Mouse (Mus musculus): ENCODE data around the gene Ints7.

GRCm38 (mm10) chr1:191611686-191612085, 36.2 kb downstream of the Ints7 start:
- no peak for TF ChIP-seq CTCF (IDR thresholded peaks at IDR 0.05; ENCODE audit: control insufficient read depth, insufficient read depth, low read length)
- no peak for TF ChIP-seq POLR2A (IDR thresholded peaks at IDR 0.05; ENCODE audit: borderline replicate concordance, control insufficient read depth, low read depth, low read length)

Measured in bone marrow, adult 2 months (tissue).